Mouse (Mus musculus): ENCODE results near the gene Zfp768.

DNA sequence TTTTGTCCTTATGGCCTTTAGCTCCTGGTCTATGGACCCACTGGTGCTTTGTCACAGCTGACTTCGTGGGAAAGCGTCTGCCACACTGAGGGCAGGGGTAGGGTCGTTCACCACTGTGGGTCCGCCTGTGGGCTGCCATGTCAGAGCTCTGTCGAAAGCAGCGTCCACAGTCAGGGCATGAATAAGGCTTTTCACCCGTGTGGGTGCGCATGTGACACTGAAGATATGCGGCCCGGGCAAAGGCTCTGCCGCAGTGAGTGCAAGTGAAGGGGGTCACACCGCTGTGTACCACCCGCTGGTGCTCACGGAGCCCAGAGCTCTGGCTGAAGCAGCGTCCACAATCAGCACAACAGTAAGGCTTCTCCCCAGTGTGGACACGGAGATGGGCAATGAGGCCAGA lies 46.1 kb upstream of the Zfp768 start:
- TF ChIP-seq CTCF (IDR thresholded peaks at IDR 0.05; ENCODE audit: low read depth, low read length) (no peak), POLR2A (IDR thresholded peaks at IDR 0.05; ENCODE audit: extremely low read depth, insufficient read depth, low read length) (no peak)
